Mouse (Mus musculus) heart, adult 2 months (tissue): ENCODE measurements around the gene Mblac2. TPM values are rescaled to one million over a fixed set of nuclear protein-coding genes. Genes with fewer than 3 reads are reported as not detected.

Experiments
- DNase-seq, 2 experiments: peaks; one replicate each; pipeline ENCODE4 v3.0.0; 2021
- H3K27ac ChIP-seq: fragments of 200-600 bp; 2 replicates; pipeline ENCODE4 v1.8.1; 2022
- H3K27me3 ChIP-seq: fragments of 200-500 bp; 2 replicates; pipeline ENCODE4 v1.6.1; 2012; ENCODE audit warnings: mild to moderate bottlenecking, low read length, inconsistent platforms, mixed read lengths; ENCODE audit not compliant: control insufficient read depth, insufficient read depth
- H3K36me3 ChIP-seq: fragments of 200-500 bp; 2 replicates; pipeline ENCODE4 v1.6.1; 2012; ENCODE audit warnings: low read length, inconsistent platforms; ENCODE audit not compliant: control insufficient read depth, insufficient read depth
- H3K4me1 ChIP-seq: fragments of 200-500 bp; 2 replicates; pipeline ENCODE4 v1.6.1; 2011; ENCODE audit warnings: low read length; ENCODE audit not compliant: control insufficient read depth, insufficient read depth
- H3K4me3 ChIP-seq: fragments of 200-600 bp; 2 replicates; pipeline ENCODE4 v1.8.1; 2022
- H3K79me2 ChIP-seq: fragments of 200-500 bp; replicated peaks from 2 replicates; pipeline ENCODE4 v1.6.1; 2012; ENCODE audit warnings: mild to moderate bottlenecking, inconsistent platforms, low read length, moderate library complexity, mixed read lengths; ENCODE audit not compliant: control insufficient read depth, insufficient read depth
- H3K9ac ChIP-seq: fragments of 200-500 bp; 2 replicates; pipeline ENCODE4 v1.6.1; 2012; ENCODE audit warnings: low read depth, mild to moderate bottlenecking, control low read depth, inconsistent platforms, low read length, mixed read lengths
- CTCF ChIP-seq: fragments of 200-600 bp; IDR thresholded peaks from 2 replicates; pipeline ENCODE4 v1.8.1; 2022; ENCODE audit warnings: antibody characterized with exemption, mild to moderate bottlenecking, moderate library complexity
- EP300 ChIP-seq: fragments of 200-500 bp; IDR thresholded peaks from 2 replicates; pipeline ENCODE4 v1.6.1; 2011; ENCODE audit warnings: low read depth, low read length, control low read depth; ENCODE audit not compliant: insufficient read depth
- POLR2A ChIP-seq: fragments of 200-500 bp; IDR thresholded peaks from 2 replicates; pipeline ENCODE4 v1.6.1; 2011; ENCODE audit warnings: mild to moderate bottlenecking, low read depth, low read length, control low read depth; ENCODE audit not compliant: insufficient read depth
- WGBS: fragments of 180-500 bp; shearing (Covaris S2); methylation state at CpG from one replicate; pipeline ENCODE4 v1.1.7; 2018; 5-methylcytosine and 5-hydroxymethylcytosine counted together
- intact Hi-C: fragments of 180-260 bp; cut with DNase I; formaldehyde crosslinking; loops from one replicate; pipeline ENCODE4 v1.15.1; 2025
- polyA plus RNA-seq: library from polyadenylated mRNA; depleted of rRNA; stranded (reverse); fragments of >200 nt; gene quantifications from 2 replicates; pipeline ENCODE4 v1.2.3, GENCODE M21; 2012; rRNA removed
- total RNA-seq, 2 experiments: library from RNA; stranded (reverse); gene quantifications; 2 replicates each; pipeline ENCODE4 v1.2.3; 2021

The Mblac2 gene
- total and polyA plus RNA-seq, 3 experiments: 2.5 to 5.9 (median 5.1) TPM

DNA sequence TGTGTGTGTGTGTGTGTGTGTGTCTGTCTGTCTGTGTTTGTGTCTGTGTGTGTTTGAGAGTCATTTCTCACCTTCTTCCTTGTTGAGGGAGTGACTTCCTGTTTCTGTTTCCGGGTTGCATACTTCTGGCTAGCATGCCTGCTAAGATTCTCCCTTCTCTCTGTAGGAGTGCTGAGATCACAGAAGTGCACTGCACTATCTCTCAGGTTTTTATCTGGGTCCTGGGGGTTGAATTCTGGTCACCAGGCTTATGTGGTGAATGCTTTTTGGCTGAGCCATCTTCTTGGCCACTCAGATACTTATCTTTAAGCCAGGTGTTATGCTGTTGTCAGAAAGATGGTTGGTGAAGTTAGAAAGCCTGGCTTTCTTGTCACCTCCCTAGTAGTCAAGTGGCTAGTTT is 82.7 kb downstream of the Mblac2 start:
- WGBS: 15% methylated on average over 1 of the region's 1 CpGs
- Histone ChIP-seq H3K36me3 (peaks cover 10% of the 10 kb centered on the region), H3K79me2 (no peaks in the 10 kb centered on the region), H3K4me1 (no peaks in the 10 kb centered on the region; the same call in none of the 2 replicates), H3K27ac (no peak overlapping the region), H3K9ac (no peak overlapping the region), H3K27me3 (no peaks in the 10 kb centered on the region), H3K4me3 (no peak overlapping the region)
- intact Hi-C loops: no loop called here
- TF ChIP-seq POLR2A: no peak
- no peak for DNase-seq

DNA sequence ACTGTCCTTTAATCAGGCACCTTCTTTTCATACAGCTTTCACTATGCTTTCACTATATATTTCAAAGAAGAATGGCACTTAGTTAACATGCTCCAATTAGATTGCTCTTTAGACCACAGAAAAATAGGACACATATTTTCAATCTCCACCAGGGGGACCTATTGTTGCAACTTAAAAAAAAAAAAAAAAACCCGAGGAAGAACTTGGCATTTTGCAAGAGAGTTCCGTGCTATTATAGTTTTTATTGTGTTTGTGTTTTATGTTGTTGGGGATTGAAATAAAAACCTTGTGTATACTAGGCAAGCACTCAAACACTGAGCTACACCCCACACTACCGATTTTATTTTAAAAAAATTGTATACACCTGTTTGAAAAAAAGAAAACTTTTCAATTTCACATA is 90.0 kb downstream of the Mblac2 start:
- WGBS: 26% methylated on average over 3 of the region's 3 CpGs
- Histone ChIP-seq H3K9ac (no peak overlapping the region), H3K36me3 (no peaks in the 10 kb centered on the region)

More for the DNA sequence above, 90.0 kb downstream of the Mblac2 start:
- Histone ChIP-seq H3K4me1 (no peaks in the 10 kb centered on the region), H3K27ac (no peak overlapping the region), H3K4me3 (no peak overlapping the region), H3K79me2 (no peaks in the 10 kb centered on the region), H3K27me3 (no peaks in the 10 kb centered on the region)
- no peak for TF ChIP-seq EP300
- TF ChIP-seq CTCF: peak; percentile 68
- intact Hi-C loops: no loop called here
- no peak for DNase-seq

Other genes with a start within 250 kb of the Mblac2 start
- gene Adgrv1, start 78.2 kb upstream of the Mblac2 start, total RNA-seq: under 1 TPM in 1 of 2 experiments, not detected in 1; 0.30 TPM
- gene Adgrv1, start 78.2 kb upstream of the Mblac2 start, polyA plus RNA-seq: 0.18 and 0.35 TPM in 2 replicates
- gene Lysmd3, start 53.7 kb upstream of the Mblac2 start, total RNA-seq: 10 to 100 TPM; 13.2 to 17.2 TPM
- gene Lysmd3, start 53.7 kb upstream of the Mblac2 start, polyA plus RNA-seq: 4.3 and 9.3 TPM in 2 replicates
- 1 to 10 TPM; 3.3 to 4.5 TPM for gene Polr3g, start 328 bp upstream of the Mblac2 start, total RNA-seq
- 2.0 and 4.5 TPM in 2 replicates for gene Polr3g, start 328 bp upstream of the Mblac2 start, polyA plus RNA-seq
- 10 to 100 TPM; 52.0 to 53.0 TPM for gene Cetn3, start 71.7 kb downstream of the Mblac2 start, total RNA-seq
- gene Cetn3, start 71.7 kb downstream of the Mblac2 start, polyA plus RNA-seq: 5.0 and 12.9 TPM in 2 replicates